Mouse (Mus musculus): ENCODE data around the gene Luc7l3. TPM values are rescaled to one million over a fixed set of nuclear protein-coding genes. Genes with fewer than 3 reads are reported as not detected.

Gene Luc7l3
- polyA plus RNA-seq, 1 experiment from 2014 or later: 127 TPM

GRCm38 (mm10) chr11:94239706-94240105 lies 82.1 kb downstream of the Luc7l3 start:
- WGBS: 47% methylated on average over 9 of the region's 9 CpGs
- no peak overlapping the region for H3K9ac ChIP-seq
- H3K4me2 ChIP-seq: no peak overlapping the region
- no peak overlapping the region for H3K27ac ChIP-seq
- H3K36me3 ChIP-seq: no peaks in the 10 kb centered on the region
- H3K4me1 ChIP-seq: peaks cover 33% of the 10 kb centered on the region
- H3K27me3 ChIP-seq: peaks cover 10% of the 10 kb centered on the region
- no peaks in the 10 kb centered on the region for H3K9me3 ChIP-seq (replicated peaks)
- no peak overlapping the region for H3K4me3 ChIP-seq (replicated peaks)
- no peak for ATAC-seq (replicated peaks; ENCODE audit: low FRiP score)

- H3K27ac ChIP-seq: no peak overlapping the region
- no peaks in the 10 kb centered on the region for H3K9me3 ChIP-seq (replicated peaks)
- 96% methylated on average over 8 of the region's 8 CpGs for WGBS
- peaks cover 27% of the 10 kb centered on the region for H3K4me1 ChIP-seq
- no peak overlapping the region for H3K4me3 ChIP-seq (replicated peaks)
- no peak overlapping the region for H3K9ac ChIP-seq
- H3K27me3 ChIP-seq: peaks cover 10% of the 10 kb centered on the region
- ATAC-seq (replicated peaks; ENCODE audit: low FRiP score): no peak
- H3K36me3 ChIP-seq: no peaks in the 10 kb centered on the region
- H3K4me2 ChIP-seq: no peak overlapping the region
Observed at GRCm38 (mm10) chr11:94238786-94239185, 83.0 kb downstream of the Luc7l3 start.

Other genes with a start within 250 kb of the Luc7l3 start
- gene Tob1, start 110.5 kb downstream of the Luc7l3 start, polyA plus RNA-seq (2015; fragmentation: Nextera tagmentation; extraction: Ambion mirVana): 36.6 and 40.8 TPM in 2 replicates
- 2.4 and 3.4 TPM in 2 replicates for gene Wfikkn2, start 76.0 kb downstream of the Luc7l3 start, polyA plus RNA-seq (2015; fragmentation: Nextera tagmentation; extraction: Ambion mirVana)
- gene Gm21885, start 40.1 kb downstream of the Luc7l3 start, polyA plus RNA-seq (2015; fragmentation: Nextera tagmentation; extraction: Ambion mirVana): not detected in 2 replicates
- gene Ankrd40, start 6.0 kb upstream of the Luc7l3 start, polyA plus RNA-seq (2015; fragmentation: Nextera tagmentation; extraction: Ambion mirVana): 14.8 and 15.4 TPM in 2 replicates
- 3.4 and 6.0 TPM in 2 replicates for gene Abcc3, start 71.0 kb upstream of the Luc7l3 start, polyA plus RNA-seq (2015; fragmentation: Nextera tagmentation; extraction: Ambion mirVana)
- gene Cacna1g, start 152.2 kb upstream of the Luc7l3 start, polyA plus RNA-seq (2015; fragmentation: Nextera tagmentation; extraction: Ambion mirVana): 8.5 and 9.9 TPM in 2 replicates
- 0.05 and 0.19 TPM in 2 replicates for gene Spata20, start 164.2 kb upstream of the Luc7l3 start, polyA plus RNA-seq (2015; fragmentation: Nextera tagmentation; extraction: Ambion mirVana)
- 16.5 and 18.4 TPM in 2 replicates for gene Epn3, start 178.0 kb upstream of the Luc7l3 start, polyA plus RNA-seq (2015; fragmentation: Nextera tagmentation; extraction: Ambion mirVana)
- gene Mycbpap, start 199.8 kb upstream of the Luc7l3 start, polyA plus RNA-seq (2015; fragmentation: Nextera tagmentation; extraction: Ambion mirVana): 3.6 and 4.4 TPM in 2 replicates
- gene Rsad1, start 227.3 kb upstream of the Luc7l3 start, polyA plus RNA-seq (2015; fragmentation: Nextera tagmentation; extraction: Ambion mirVana): 4.0 and 5.6 TPM in 2 replicates
- gene Chad, start 243.1 kb upstream of the Luc7l3 start, polyA plus RNA-seq (2015; fragmentation: Nextera tagmentation; extraction: Ambion mirVana): 0.23 and 1.1 TPM in 2 replicates

Measured in kidney, embryonic 15.5 days (tissue).